Mouse (Mus musculus) Patski (cell line): ENCODE data around the gene Iglon5. TPM values are rescaled to one million over a fixed set of nuclear protein-coding genes. Genes with fewer than 3 reads are reported as not detected.

Source experiments
- ATAC-seq: fragments of 100-300 bp; one replicate; pipeline ENCODE4 v1.8.0; 2021
- CTCF ChIA-PET: fragments of 350-600 bp; sonication (Branson Sonifier 250); formaldehyde crosslinking; loops from one replicate; lab custom pipeline; 2022; ENCODE audit warnings: inconsistent platforms; lab: Charles Lee
- POLR2A ChIA-PET: fragments of 350-600 bp; sonication (Branson Sonifier 250); formaldehyde crosslinking; loops from one replicate; lab custom pipeline; 2022; ENCODE audit warnings: antibody characterized with exemption, inconsistent platforms; lab: Charles Lee
- DNase-seq: peaks from one replicate; pipeline ENCODE4 v3.0.0-alpha.2; 2011; ENCODE audit warnings: low read depth, low spot score
- H3K27me3 ChIP-seq: fragments of 371-371 bp; one replicate; pipeline ENCODE4 v1.5.1; 2021
- CTCF ChIP-seq: fragments of 100-300 bp; IDR thresholded peaks from one replicate; pipeline ENCODE4 v1.5.1; 2021
- in situ Hi-C: fragments of 300-500 bp; cut with MboI; formaldehyde crosslinking; loops from 3 replicates; pipeline ENCODE4 v1.11.1; 2018; ENCODE audit warnings: low pct_unique_long_range_greater_than_20kb, mixed read lengths
- polyA plus RNA-seq: library from polyadenylated mRNA; unstranded; gene quantifications from one replicate; pipeline ENCODE4 v1.2.3, GENCODE M21; 2021

Gene Iglon5
- polyA plus RNA-seq, 1 experiment from 2014 or later: 5.7 TPM

DNA sequence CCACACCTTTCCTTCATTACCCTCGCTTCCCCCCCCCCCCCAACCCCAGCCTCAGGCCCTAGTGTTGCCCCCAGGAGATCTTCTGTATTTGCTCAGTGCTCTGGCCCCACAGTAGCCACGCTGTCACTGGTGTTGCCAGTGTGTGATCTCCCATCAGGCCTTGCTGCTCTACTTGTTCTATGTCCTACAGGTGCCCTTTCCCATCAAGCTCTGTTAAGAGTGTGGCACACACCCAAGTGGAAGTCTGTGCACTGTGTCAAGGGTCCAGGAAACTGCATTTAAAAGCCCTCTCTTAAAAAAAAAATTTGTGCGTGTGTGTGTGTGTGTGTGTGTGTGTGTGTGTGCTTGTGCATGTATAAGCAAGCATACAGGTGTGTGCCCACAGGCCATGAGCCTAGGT lies 41.6 kb downstream of the Iglon5 start:
- ATAC-seq (no peak), DNase-seq (no peak)
- ChIA-PET POLR2A (no interaction called here), CTCF (no interaction called here)
- TF ChIP-seq CTCF: no peak
- in situ Hi-C loops: loop anchor here (10.0 kb wide), 1 partner anchor 133 kb away; the partner anchor contains the start of gene Zfp715
- no peaks in the 10 kb centered on the region for H3K27me3 ChIP-seq

DNA sequence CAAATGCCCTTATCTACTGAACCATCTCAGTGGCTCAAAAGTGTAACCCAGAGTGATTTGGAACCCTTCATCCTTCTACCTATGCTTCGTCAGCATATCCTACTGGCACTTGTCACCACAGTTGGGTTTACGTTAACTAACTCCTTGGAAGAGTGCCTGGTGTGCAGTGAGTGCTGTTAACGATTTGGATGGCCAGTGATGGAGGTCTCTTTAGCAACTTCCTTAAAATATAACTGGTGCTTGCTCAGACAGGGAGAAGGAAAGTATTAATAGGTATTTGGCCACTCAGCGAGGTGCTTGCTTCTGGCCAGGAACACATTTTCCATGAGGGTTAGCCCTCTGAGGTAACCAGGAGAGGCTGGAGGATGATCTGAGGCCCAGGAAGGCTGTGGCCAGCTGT lies 42.1 kb downstream of the Iglon5 start:
- no peak for TF ChIP-seq CTCF
- in situ Hi-C loops: loop anchor here (10.0 kb wide), 1 partner anchor 133 kb away; the partner anchor contains the start of gene Zfp715
- POLR2A ChIA-PET: no interaction called here
- DNase-seq (no peak), ATAC-seq (no peak)
- CTCF ChIA-PET: no interaction called here
- H3K27me3 ChIP-seq: no peaks in the 10 kb centered on the region

DNA sequence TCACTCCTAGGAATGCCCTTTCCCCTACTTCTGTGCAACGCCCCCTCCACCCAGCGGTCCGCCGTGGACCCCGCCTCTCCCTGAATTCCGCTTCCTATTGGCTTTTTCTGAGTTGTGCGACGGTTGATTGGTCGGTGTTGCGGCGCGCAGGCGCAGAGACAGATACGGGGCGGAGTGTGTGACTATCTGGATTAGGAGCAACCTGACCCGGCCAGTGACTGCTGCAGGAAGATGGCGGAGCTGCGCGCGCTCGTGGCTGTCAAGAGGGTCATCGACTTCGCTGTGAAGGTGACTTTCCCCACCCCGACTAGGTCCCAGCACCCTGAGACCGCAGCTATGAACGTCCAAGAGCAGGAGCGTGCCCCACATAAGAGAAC lies 46.0 kb downstream of the Iglon5 start, which contains the start of the genes Etfb and Gm45233:
Etfb (plus strand) TSS at position 167 of the 377 bp plus-strand sequence.
Gm45233 (plus strand) TSS at position 212 of the 377 bp plus-strand sequence.
- CTCF ChIA-PET: interaction anchor here (0.8 to 2.2 kb wide), 4 partner anchors 9 to 22 kb away, joined by 3 to 11 read pairs (median 4); no protein-coding TSS in a partner anchor
- ATAC-seq: peak; percentile 90
- in situ Hi-C loops: loop anchor here (10.0 kb wide), 1 partner anchor 129 kb away; the partner anchor contains the start of gene Zfp715

DNA sequence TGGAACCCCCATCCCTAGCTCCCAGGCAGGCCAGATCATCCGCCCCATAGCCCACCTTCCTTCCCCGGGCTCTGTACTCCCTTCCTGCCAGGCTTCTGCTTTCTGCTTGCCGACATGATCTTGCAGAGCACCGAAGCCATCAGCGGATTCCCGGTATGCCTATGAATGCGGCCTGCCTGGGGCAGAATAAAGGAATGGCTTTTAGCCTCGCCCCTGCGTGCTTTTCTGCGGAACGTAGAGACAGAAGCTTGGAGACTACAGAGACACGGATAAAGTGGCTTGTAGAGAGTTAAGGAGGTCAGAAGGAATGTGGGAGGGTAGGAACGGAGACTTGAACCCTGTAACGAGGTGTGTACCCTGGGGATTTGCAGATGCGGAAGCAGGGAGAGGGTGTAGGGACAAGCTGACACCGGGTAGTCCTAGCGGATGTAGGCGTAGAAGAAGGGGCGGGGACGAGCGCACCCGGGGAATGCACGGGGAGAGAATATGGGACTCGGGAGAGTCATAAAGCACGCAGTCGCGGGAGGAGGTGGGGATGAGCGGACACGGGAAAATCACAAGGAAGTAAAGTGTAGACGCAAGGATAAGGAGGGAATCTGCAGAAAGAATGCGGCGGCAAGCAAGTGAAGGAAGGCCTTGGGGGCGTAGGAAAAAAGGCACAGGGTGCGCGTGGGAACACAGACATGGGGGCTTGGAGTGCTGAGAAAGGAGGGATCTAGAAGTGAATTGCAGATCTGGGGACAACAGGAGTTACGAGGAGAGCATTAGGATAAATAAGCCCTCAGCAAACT lies 46.6 kb downstream of the Iglon5 start:
- in situ Hi-C loops: loop anchor here (10.0 kb wide), 1 partner anchor 129 kb away; the partner anchor contains the start of gene Zfp715

More for the DNA sequence above, 46.0 kb downstream of the Iglon5 start, which contains the start of the genes Etfb and Gm45233:
- no peaks in the 10 kb centered on the region for H3K27me3 ChIP-seq
- no peak for TF ChIP-seq CTCF
- POLR2A ChIA-PET: interaction anchor here (1.2 kb wide), 1 partner anchor 13 kb away, joined by 4 read pairs; no protein-coding TSS in a partner anchor
- DNase-seq: peak; percentile 88

DNA sequence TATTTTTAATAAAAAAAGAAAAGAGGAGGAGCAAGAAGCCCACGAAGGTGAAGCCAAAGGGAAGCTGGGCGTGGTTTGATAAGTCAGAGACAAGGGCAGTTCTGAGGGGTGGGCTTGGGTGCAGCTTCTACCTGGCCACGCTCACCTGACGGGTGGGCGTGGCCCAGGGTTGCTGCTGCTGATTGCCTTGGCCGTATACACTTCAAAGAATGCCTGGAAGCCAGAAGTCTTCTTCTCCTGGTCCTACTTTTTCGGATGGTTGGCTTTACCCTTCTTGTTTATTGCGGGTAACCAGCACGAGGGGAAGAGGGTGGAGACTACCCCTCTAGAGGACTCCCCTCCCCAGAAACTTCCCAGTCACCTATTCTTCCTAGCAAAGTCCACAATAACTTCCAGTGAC lies 47.2 kb downstream of the Iglon5 start:
- no peaks in the 10 kb centered on the region for H3K27me3 ChIP-seq
- CTCF ChIA-PET: interaction anchor here (1.2 to 2.2 kb wide), 3 partner anchors 8 to 20 kb away, joined by 4 to 11 read pairs (median 5); no protein-coding TSS in a partner anchor
- in situ Hi-C loops: loop anchor here (10.0 kb wide), 1 partner anchor 128 kb away; the partner anchor contains the start of gene Zfp715
- TF ChIP-seq CTCF: no peak
- ATAC-seq: no peak
- POLR2A ChIA-PET: interaction anchor here (0.7 to 1.1 kb wide), 2 partner anchors 16 to 19 kb away, joined by 3 read pairs; no protein-coding TSS in a partner anchor
- DNase-seq: no peak

More for the DNA sequence above, 46.6 kb downstream of the Iglon5 start:
- ATAC-seq: peak; percentile 89
- CTCF ChIA-PET: interaction anchor here (0.8 to 2.2 kb wide), 4 partner anchors 8 to 20 kb away, joined by 3 to 11 read pairs (median 4); no protein-coding TSS in a partner anchor
- no peak for TF ChIP-seq CTCF
- no peaks in the 10 kb centered on the region for H3K27me3 ChIP-seq
- POLR2A ChIA-PET: interaction anchor here (0.7 to 1.1 kb wide), 2 partner anchors 15 to 20 kb away, joined by 3 read pairs; no protein-coding TSS in a partner anchor
- peak; percentile 58 for DNase-seq

DNA sequence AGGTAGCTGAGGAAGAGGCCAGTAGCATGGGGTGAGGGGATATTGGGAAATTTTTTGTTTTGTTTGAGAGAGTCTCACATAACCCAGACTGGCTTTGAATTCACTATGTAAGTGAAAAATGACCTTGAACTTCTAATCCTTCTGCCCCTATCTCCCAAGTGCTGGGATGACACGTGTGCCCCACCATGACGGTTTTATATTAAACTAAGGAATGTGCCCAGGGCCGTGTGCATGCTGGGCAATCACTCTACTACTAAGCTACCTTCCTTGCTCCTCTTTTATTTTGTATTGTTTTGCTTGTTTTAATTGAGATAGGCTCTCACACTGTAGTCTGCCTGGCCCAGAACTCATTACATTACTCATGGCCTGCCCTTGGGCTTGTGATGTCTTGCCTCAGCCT lies 48.8 kb downstream of the Iglon5 start:
- CTCF ChIA-PET: interaction anchor here (0.9 kb wide), 1 partner anchor 26 kb away, joined by 3 read pairs; no protein-coding TSS in a partner anchor
- no peak for TF ChIP-seq CTCF
- in situ Hi-C loops: loop anchor here (10.0 kb wide), 1 partner anchor 126 kb away; the partner anchor contains the start of gene Zfp715
- POLR2A ChIA-PET: interaction anchor here (0.7 kb wide), 2 partner anchors 16 to 45 kb away, joined by 3 to 4 read pairs; no protein-coding TSS in a partner anchor
- no peak for ATAC-seq
- no peak for DNase-seq
- no peaks in the 10 kb centered on the region for H3K27me3 ChIP-seq

DNA sequence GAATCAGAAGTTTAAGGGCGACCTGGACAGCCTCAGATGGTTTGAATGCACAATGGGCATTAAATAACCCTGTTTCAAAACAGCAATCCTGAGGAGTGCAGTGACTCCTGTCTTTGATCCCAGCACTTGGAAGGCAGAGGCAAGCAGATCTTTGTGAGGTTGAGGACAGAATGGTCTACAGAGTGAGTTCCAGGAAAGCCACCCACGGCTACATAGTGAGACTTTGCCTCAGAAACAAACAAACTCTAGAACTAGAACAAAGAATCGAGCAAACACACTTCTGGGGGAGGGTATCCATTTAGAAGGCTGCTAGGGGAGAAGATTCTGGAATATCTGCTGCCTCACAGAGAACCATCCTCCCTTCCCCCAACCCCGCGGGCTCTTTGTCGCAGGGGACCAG lies 49.4 kb downstream of the Iglon5 start, which contains the start of gene Cldnd2:
Cldnd2 (plus strand) TSS at position 301 of the 400 bp plus-strand sequence.
- in situ Hi-C loops: loop anchor here (10.0 kb wide), 1 partner anchor 126 kb away; the partner anchor contains the start of gene Zfp715
- POLR2A ChIA-PET: interaction anchor here (0.6 to 1.0 kb wide), 2 partner anchors 17 to 61 kb away, joined by 3 to 4 read pairs; no protein-coding TSS in a partner anchor
- ATAC-seq (no peak), DNase-seq (no peak)
- CTCF ChIA-PET: interaction anchor here (0.9 kb wide), 1 partner anchor 27 kb away, joined by 3 read pairs; no protein-coding TSS in a partner anchor
- no peak for TF ChIP-seq CTCF
- H3K27me3 ChIP-seq: no peaks in the 10 kb centered on the region

DNA sequence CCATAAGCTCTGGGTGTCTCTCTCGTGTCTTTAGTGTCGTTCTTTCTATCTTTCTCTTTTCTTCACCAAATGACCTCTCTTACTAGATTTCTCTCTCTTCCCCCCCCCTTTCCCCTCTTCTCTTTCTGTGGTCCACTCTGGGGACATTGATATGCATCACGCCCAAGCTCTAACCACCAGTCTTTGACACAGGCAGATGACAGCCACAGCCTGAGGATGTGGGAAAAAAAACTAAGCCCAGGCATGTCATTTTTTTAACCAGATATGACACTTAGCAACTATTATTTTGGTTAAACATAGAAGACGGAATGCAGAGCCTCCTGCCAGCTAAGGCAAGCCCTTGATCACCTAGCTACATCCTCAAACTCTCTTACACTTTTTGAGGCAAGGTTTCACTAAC lies 51.3 kb downstream of the Iglon5 start:
- no peak for ATAC-seq
- no peak for TF ChIP-seq CTCF

DNA sequence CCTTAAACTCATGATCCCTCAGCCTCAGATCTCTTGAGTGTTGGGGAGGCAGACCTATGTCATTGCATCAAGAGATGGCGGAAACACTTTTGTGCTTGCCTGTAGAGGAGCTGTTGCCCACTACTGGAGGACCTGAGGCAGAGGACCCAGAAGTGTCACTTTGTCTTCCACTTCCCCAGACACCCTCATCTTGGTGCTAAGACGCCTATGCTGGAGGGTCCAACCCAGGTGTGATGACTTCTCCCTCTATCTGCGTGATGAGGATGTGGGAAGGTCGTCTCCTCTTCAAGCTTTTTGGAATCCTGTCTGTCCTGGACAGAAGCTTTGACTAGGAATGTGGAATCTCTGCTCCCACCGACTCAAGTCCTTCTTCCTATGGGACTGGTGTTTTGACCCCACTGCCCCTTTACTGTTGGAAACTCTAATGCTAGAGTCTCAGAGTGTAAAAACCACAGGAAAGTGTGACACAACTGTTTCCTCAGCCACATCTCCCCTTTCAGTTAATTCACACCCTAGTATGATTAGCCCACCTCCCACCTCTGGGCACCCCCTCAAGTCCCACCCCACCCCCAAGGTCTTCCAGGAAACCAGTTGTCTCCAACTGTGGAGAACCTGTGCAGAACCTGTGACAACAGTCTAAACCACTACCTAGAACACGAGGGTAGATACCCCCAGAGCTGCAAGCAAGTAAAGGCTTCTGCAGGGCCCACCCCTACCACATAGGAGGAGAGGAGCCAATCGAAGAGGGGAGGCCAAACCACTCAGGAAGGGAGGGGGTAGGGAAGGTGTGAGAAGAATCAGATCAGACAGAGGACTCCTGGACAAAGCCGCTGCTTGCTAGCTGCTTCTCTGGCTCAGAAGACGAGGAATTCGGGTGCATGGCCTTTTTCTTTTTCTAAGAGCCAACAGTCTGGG lies 53.3 kb downstream of the Iglon5 start, which contains the start of gene Nkg7:
Nkg7 (plus strand) TSS at position 733 of the 915 bp plus-strand sequence.
- DNase-seq (no peak), ATAC-seq (no peak)
- in situ Hi-C loops: no loop called here
- POLR2A ChIA-PET: no interaction called here
- CTCF ChIA-PET: interaction anchor here (1.5 to 3.6 kb wide), 2 partner anchors 14 to 24 kb away, joined by 3 to 12 read pairs; no protein-coding TSS in a partner anchor
- H3K27me3 ChIP-seq: no peaks in the 10 kb centered on the region
- TF ChIP-seq CTCF: no peak

More for the DNA sequence above, 51.3 kb downstream of the Iglon5 start:
- in situ Hi-C loops: no loop called here
- ChIA-PET POLR2A (no interaction called here), CTCF (interaction anchor here (1.5 kb wide), 1 partner anchor 28 kb away, joined by 4 read pairs; no protein-coding TSS in a partner anchor)
- H3K27me3 ChIP-seq: no peaks in the 10 kb centered on the region
- DNase-seq: no peak
